Mouse (Mus musculus): ENCODE measurements around the gene Dmd. TPM values are rescaled to one million over a fixed set of nuclear protein-coding genes. Genes with fewer than 3 reads are reported as not detected.

Dmd gene
- 41.6 TPM for polyA plus RNA-seq (2014; fragmentation: Illumina TruSeq; extraction: RNeasy Lipid Tissue Mini Kit (QIAGEN cat#74804); ENCODE audit: low read depth, low replicate concordance)

GRCm38 (mm10) chrX:82948630-82949029 lies at the start of gene Dmd:
Dmd (plus strand) TSS chrX:82948870.

GRCm38 (mm10) chrX:83487598-83487997 lies 538.9 kb downstream of the Dmd start, which contains the start of gene Tsga8:
Tsga8 (minus strand) TSS chrX:83487924.

GRCm38 (mm10) chrX:85249379-85249778 lies 2300.7 kb downstream of the Dmd start, which contains the start of gene Fthl17a:
Fthl17a (plus strand) TSS chrX:85249679.

